Mouse (Mus musculus): ENCODE results near the gene H2-DMb1. TPM values are rescaled to one million over a fixed set of nuclear protein-coding genes. Genes with fewer than 3 reads are reported as not detected.

H2-DMb1 gene
- polyA plus RNA-seq, 1 experiment: 4.5 TPM

GRCm38 (mm10) chr17:34121879-34122187 is 31.0 kb upstream of the H2-DMb1 start:
- Histone ChIP-seq H3K4me3 (ENCODE audit: insufficient read depth, low read length) (peak overlapping the region; percentile 99), H3K27ac (ENCODE audit: insufficient read depth, low read length) (peak overlapping the region; percentile 99), H3K4me1 (ENCODE audit: control insufficient read depth, insufficient read depth, low read length) (peaks cover 2% of the 10 kb centered on the region)
- TF ChIP-seq POLR2A (IDR thresholded peaks at IDR 0.05; ENCODE audit: extremely low read depth, insufficient read depth, low read length) (no peak), CTCF (IDR thresholded peaks at IDR 0.05; ENCODE audit: extremely low read depth, insufficient read depth, low read length) (no peak)

GRCm38 (mm10) chr17:34122188-34122984 is 30.5 kb upstream of the H2-DMb1 start, which contains the start of gene Brd2:
Brd2 (minus strand) TSS chr17:34122634.
- Histone ChIP-seq H3K27ac (ENCODE audit: insufficient read depth, low read length) (peak within 1 kb of the TSS; percentile 99), H3K4me3 (ENCODE audit: insufficient read depth, low read length) (peak within 1 kb of the TSS; percentile 99), H3K4me1 (ENCODE audit: control insufficient read depth, insufficient read depth, low read length) (peaks cover 2% of the 10 kb centered on the region)
- TF ChIP-seq POLR2A (IDR thresholded peaks at IDR 0.05; ENCODE audit: extremely low read depth, insufficient read depth, low read length) (peak; percentile 59; the same call in 1 of the 2 replicates), CTCF (IDR thresholded peaks at IDR 0.05; ENCODE audit: extremely low read depth, insufficient read depth, low read length) (no peak)

- H3K4me1 ChIP-seq (ENCODE audit: control insufficient read depth, insufficient read depth, low read length): peaks cover 4% of the 10 kb centered on the region
- peak overlapping the region; percentile 99; the same call in 1 of the 2 replicates for H3K4me3 ChIP-seq (ENCODE audit: insufficient read depth, low read length)
- TF ChIP-seq CTCF (IDR thresholded peaks at IDR 0.05; ENCODE audit: extremely low read depth, insufficient read depth, low read length) (no peak), POLR2A (IDR thresholded peaks at IDR 0.05; ENCODE audit: extremely low read depth, insufficient read depth, low read length) (no peak)
- no peak overlapping the region; the same call in none of the 2 replicates for H3K27ac ChIP-seq (ENCODE audit: insufficient read depth, low read length)
Measured at GRCm38 (mm10) chr17:34123111-34123510, 29.8 kb upstream of the H2-DMb1 start.

GRCm38 (mm10) chr17:34123518-34123917 is 29.4 kb upstream of the H2-DMb1 start:
- TF ChIP-seq POLR2A (IDR thresholded peaks at IDR 0.05; ENCODE audit: extremely low read depth, insufficient read depth, low read length) (no peak), CTCF (IDR thresholded peaks at IDR 0.05; ENCODE audit: extremely low read depth, insufficient read depth, low read length) (no peak)
- peak overlapping the region; percentile 99; the same call in 1 of the 2 replicates for H3K4me3 ChIP-seq (ENCODE audit: insufficient read depth, low read length)
- H3K4me1 ChIP-seq (ENCODE audit: control insufficient read depth, insufficient read depth, low read length): peaks cover 4% of the 10 kb centered on the region
- H3K27ac ChIP-seq (ENCODE audit: insufficient read depth, low read length): no peak overlapping the region; the same call in 1 of the 2 replicates

GRCm38 (mm10) chr17:34124649-34125048 is 28.2 kb upstream of the H2-DMb1 start:
- Histone ChIP-seq H3K4me1 (ENCODE audit: control insufficient read depth, insufficient read depth, low read length) (peaks cover 6% of the 10 kb centered on the region), H3K4me3 (ENCODE audit: insufficient read depth, low read length) (no peak overlapping the region), H3K27ac (ENCODE audit: insufficient read depth, low read length) (no peak overlapping the region)
- TF ChIP-seq CTCF (IDR thresholded peaks at IDR 0.05; ENCODE audit: extremely low read depth, insufficient read depth, low read length): no peak
- TF ChIP-seq POLR2A (IDR thresholded peaks at IDR 0.05; ENCODE audit: extremely low read depth, insufficient read depth, low read length): no peak

- Histone ChIP-seq H3K27ac (ENCODE audit: insufficient read depth, low read length) (no peak overlapping the region), H3K4me3 (ENCODE audit: insufficient read depth, low read length) (no peak overlapping the region), H3K4me1 (ENCODE audit: control insufficient read depth, insufficient read depth, low read length) (peaks cover 6% of the 10 kb centered on the region)
- TF ChIP-seq CTCF (IDR thresholded peaks at IDR 0.05; ENCODE audit: extremely low read depth, insufficient read depth, low read length) (no peak), POLR2A (IDR thresholded peaks at IDR 0.05; ENCODE audit: extremely low read depth, insufficient read depth, low read length) (no peak)
Measured at GRCm38 (mm10) chr17:34126826-34127420, 25.9 kb upstream of the H2-DMb1 start.

- no peak for TF ChIP-seq POLR2A (IDR thresholded peaks at IDR 0.05; ENCODE audit: extremely low read depth, insufficient read depth, low read length)
- no peak for TF ChIP-seq CTCF (IDR thresholded peaks at IDR 0.05; ENCODE audit: extremely low read depth, insufficient read depth, low read length)
- Histone ChIP-seq H3K4me3 (ENCODE audit: insufficient read depth, low read length) (no peak overlapping the region), H3K4me1 (ENCODE audit: control insufficient read depth, insufficient read depth, low read length) (peaks cover 6% of the 10 kb centered on the region), H3K27ac (ENCODE audit: insufficient read depth, low read length) (no peak overlapping the region)
Measured at GRCm38 (mm10) chr17:34127475-34127874, 25.4 kb upstream of the H2-DMb1 start.

GRCm38 (mm10) chr17:34128264-34128937 is 24.5 kb upstream of the H2-DMb1 start:
- H3K4me1 ChIP-seq (ENCODE audit: control insufficient read depth, insufficient read depth, low read length): peaks cover 6% of the 10 kb centered on the region
- peak overlapping the region; percentile 19 for H3K4me3 ChIP-seq (ENCODE audit: insufficient read depth, low read length)
- H3K27ac ChIP-seq (ENCODE audit: insufficient read depth, low read length): peak overlapping the region; percentile 78; the same call in 1 of the 2 replicates
- TF ChIP-seq CTCF (IDR thresholded peaks at IDR 0.05; ENCODE audit: extremely low read depth, insufficient read depth, low read length) (no peak), POLR2A (IDR thresholded peaks at IDR 0.05; ENCODE audit: extremely low read depth, insufficient read depth, low read length) (no peak)

- H3K27ac ChIP-seq (ENCODE audit: insufficient read depth, low read length): peak overlapping the region; percentile 78
- H3K4me3 ChIP-seq (ENCODE audit: insufficient read depth, low read length): peak overlapping the region; percentile 19
- no peak for TF ChIP-seq POLR2A (IDR thresholded peaks at IDR 0.05; ENCODE audit: extremely low read depth, insufficient read depth, low read length)
- TF ChIP-seq CTCF (IDR thresholded peaks at IDR 0.05; ENCODE audit: extremely low read depth, insufficient read depth, low read length): no peak
- H3K4me1 ChIP-seq (ENCODE audit: control insufficient read depth, insufficient read depth, low read length): peaks cover 4% of the 10 kb centered on the region
Measured at GRCm38 (mm10) chr17:34128944-34129791, 23.7 kb upstream of the H2-DMb1 start.

Data from cortical plate, adult 2 months (tissue).